In genomic region chr19:25779356-25779755, GRCm38 (mm10) we compare ENCODE assay signal across 15 mouse cellular contexts.
DNase-seq lines count a peak whose midpoint lies in the region; ATAC-seq and TF ChIP-seq lines count a peak whose summit lies in the region.
"Had no signal": no experiment of that assay in that cellular context is flagged by ENCODE, and none has a peak within 500 bp of the region (broad histone marks: within the 10 kb centered on the region; RNA-seq: fewer than 3 reads in every experiment).

No protein-coding gene starts in this region.

- H3K9me3 ChIP-seq in heart, embryonic 11.5 days (replicated peaks; ENCODE audit: control insufficient read depth, low read length) = no peaks in the 10 kb centered on the region
- H3K9me3 ChIP-seq: forebrain, embryonic 13.5 days; hindbrain, embryonic 13.5 days; limb, embryonic 10.5 days; liver, embryonic 12.5 days had no signal

- H3K4me2 ChIP-seq in heart, embryonic 11.5 days = no peak overlapping the region
- H3K4me2 ChIP-seq: forebrain, embryonic 13.5 days; hindbrain, embryonic 13.5 days; liver, embryonic 12.5 days had no signal

- no peaks in the 10 kb centered on the region for H3K4me1 ChIP-seq in lung, adult 2 months (ENCODE audit: control insufficient read depth, insufficient read depth, low read length)
- H3K4me1 ChIP-seq in heart, embryonic 11.5 days (ENCODE audit: control insufficient read depth, insufficient read depth, low read length) = no peaks in the 10 kb centered on the region
- H3K4me1 ChIP-seq: forebrain, embryonic 13.5 days; hindbrain, embryonic 13.5 days; liver, embryonic 12.5 days had no signal

- WGBS in lung, adult 2 months = 40% methylated on average over 7 of the region's 7 CpGs
- WGBS in heart, embryonic 11.5 days (ENCODE audit: insufficient replicate concordance) = 49% methylated on average over 7 of the region's 7 CpGs

- H3K9ac ChIP-seq in heart, embryonic 11.5 days (ENCODE audit: low read depth, low read length) = no peak overlapping the region
- H3K9ac ChIP-seq: forebrain, embryonic 13.5 days; hindbrain, embryonic 13.5 days; liver, embryonic 12.5 days had no signal

- DNase-seq in heart, adult 11 months = peak; percentile 22
- no peak for DNase-seq in heart, postnatal 36 days
- DNase-seq in lung, postnatal 36 days = peak; percentile 9
- no peak for DNase-seq in lung, adult 2 months
- DNase-seq in R1 (ENCODE audit: low read depth, low spot score) = peak; percentile 50
- peak; percentile 40 for DNase-seq in embryo, embryonic 9.5 days (ENCODE audit: extremely low spot score)
- DNase-seq in cerebellum, postnatal 36 days = no peak
- DNase-seq: cerebellum, postnatal 14 days; kidney, adult 9 months; thymus, postnatal 36 days had no signal

- H3K36me3 ChIP-seq in heart, embryonic 11.5 days (ENCODE audit: control insufficient read depth, insufficient read depth, low read length) = no peaks in the 10 kb centered on the region
- H3K36me3 ChIP-seq: hindbrain, embryonic 13.5 days; limb, embryonic 10.5 days; liver, embryonic 12.5 days had no signal

- no peak overlapping the region for H3K27ac ChIP-seq in heart, embryonic 11.5 days (ENCODE audit: low read depth, low read length)
- H3K27ac ChIP-seq: forebrain, embryonic 13.5 days; hindbrain, embryonic 13.5 days; limb, embryonic 10.5 days; liver, embryonic 12.5 days had no signal

- no peak for ATAC-seq in heart, embryonic 11.5 days (replicated peaks; ENCODE audit: insufficient number of reproducible peaks, low FRiP score, low TSS enrichment)
- ATAC-seq: forebrain, embryonic 13.5 days; liver, embryonic 12.5 days had no signal

- TF ChIP-seq POLR2A in lung, adult 2 months (IDR thresholded peaks at IDR 0.05; ENCODE audit: borderline replicate concordance, extremely low read depth, low read depth, low read length) = no peak

- no peak overlapping the region for H3K4me3 ChIP-seq in lung, adult 2 months (replicated peaks; ENCODE audit: extremely low read depth, low read depth, low read length)
- no peak overlapping the region for H3K4me3 ChIP-seq in heart, embryonic 11.5 days (ENCODE audit: low read depth, low read length)
- H3K4me3 ChIP-seq: forebrain, embryonic 13.5 days; hindbrain, embryonic 13.5 days; limb, embryonic 10.5 days; liver, embryonic 12.5 days had no signal

- H3K27me3 ChIP-seq in heart, embryonic 11.5 days (ENCODE audit: control insufficient read depth, insufficient read depth, low read length) = no peaks in the 10 kb centered on the region
- H3K27me3 ChIP-seq: forebrain, embryonic 13.5 days; hindbrain, embryonic 13.5 days; liver, embryonic 12.5 days had no signal

- intact Hi-C loops in heart, postnatal 36 days (cut with DNase I) = no loop called here

- no peak for TF ChIP-seq CTCF in lung, adult 2 months (IDR thresholded peaks at IDR 0.05; ENCODE audit: insufficient read depth, low read length)

Comparison
In these comparisons a context has a peak if more than half of its experiments do, and no peak if none do; other contexts are left out.
1. DNase-seq: peak in heart, adult 11 months (single experiment), lung, postnatal 36 days (single experiment), R1 (single experiment) and embryo, embryonic 9.5 days (single experiment); none in heart, postnatal 36 days (0 of 2), lung, adult 2 months (single experiment) and cerebellum, postnatal 36 days (0 of 2).